Mouse (Mus musculus): Measurements from ENCODE around the gene Eif4e.

DNA sequence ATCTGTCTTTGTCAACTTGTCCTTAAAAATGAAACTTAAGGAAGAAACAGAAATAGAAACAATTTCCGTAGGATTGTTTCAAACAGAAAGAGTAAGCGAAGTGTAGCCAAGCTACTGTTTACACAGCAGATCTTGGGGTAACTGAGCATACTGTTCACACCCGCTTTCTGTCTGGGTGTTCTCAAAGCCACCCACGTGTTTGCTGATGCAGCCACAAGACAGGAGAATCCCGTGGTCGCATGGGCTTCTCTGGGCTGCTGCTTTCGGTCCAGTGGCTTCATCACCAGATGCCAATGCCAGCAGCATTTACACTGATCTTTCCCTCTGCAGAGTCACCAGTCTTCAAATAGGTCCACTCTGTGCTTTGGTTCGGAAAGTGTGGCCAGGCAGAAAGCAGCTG is 79.2 kb downstream of the Eif4e start:
- TF ChIP-seq POLR2A (IDR thresholded peaks at IDR 0.05; ENCODE audit: insufficient read depth, low read depth, low read length) (no peak), CTCF (IDR thresholded peaks at IDR 0.05; ENCODE audit: insufficient read depth, low read depth, low read length) (no peak)

Measured in olfactory bulb, adult 2 months (tissue).